Mouse (Mus musculus) hindbrain, embryonic 10.5 days (tissue): ENCODE data around the gene Flywch1. TPM values are rescaled to one million over a fixed set of nuclear protein-coding genes. Genes with fewer than 3 reads are reported as not detected.
"Not testable (repeated sequence)": the region's sequence is repeated elsewhere in the genome, so short reads cannot be mapped to it uniquely, and the experiment has no call there.

Experiments
- DNase-seq: peaks from one replicate; pipeline ENCODE4 v3.0.0-alpha.2; 2017; ENCODE audit warnings: low spot score
- H3K27ac ChIP-seq: fragments of 300-500 bp; sonication (generic); 2 replicates; pipeline ENCODE4 v1.5.1; 2016; ENCODE audit warnings: mild to moderate bottlenecking, moderate library complexity
- H3K27me3 ChIP-seq: fragments of 300-500 bp; sonication (generic); 2 replicates; pipeline ENCODE4 v1.6.1; 2016; ENCODE audit warnings: mild to moderate bottlenecking; ENCODE audit not compliant: poor library complexity, insufficient read depth, severe bottlenecking
- H3K36me3 ChIP-seq: fragments of 300-500 bp; sonication (generic); 2 replicates; pipeline ENCODE4 v1.6.1; 2016; ENCODE audit warnings: mild to moderate bottlenecking, moderate library complexity
- H3K4me1 ChIP-seq: fragments of 300-500 bp; sonication (generic); replicated peaks from 2 replicates; pipeline ENCODE4 v1.6.1; 2016; ENCODE audit warnings: mild to moderate bottlenecking
- H3K4me3 ChIP-seq: fragments of 300-500 bp; sonication (generic); 2 replicates; pipeline ENCODE4 v1.5.1; 2016; ENCODE audit warnings: mild to moderate bottlenecking, moderate library complexity
- H3K9me3 ChIP-seq: fragments of 300-500 bp; sonication (generic); 2 replicates; pipeline ENCODE4 v1.6.1; 2016; ENCODE audit warnings: mild to moderate bottlenecking, moderate library complexity
- WGBS: fragments of 180-500 bp; shearing (Covaris S2); methylation state at CpG from one replicate; pipeline ENCODE4 v1.1.7; 2016; 5-methylcytosine and 5-hydroxymethylcytosine counted together
- polyA plus RNA-seq: library from polyadenylated mRNA; unstranded; fragments of >200 nt; fragmentation: Nextera tagmentation; extraction: Ambion mirVana; gene quantifications from 2 replicates; pipeline ENCODE4 v1.2.1, GENCODE M21; 2016

The Flywch1 gene
- polyA plus RNA-seq, 1 experiment from 2014 or later = 211 TPM

- H3K4me1 ChIP-seq = peaks cover 22% of the 10 kb centered on the region
- H3K27ac ChIP-seq = no peak overlapping the region
- H3K9me3 ChIP-seq = no peaks in the 10 kb centered on the region
- H3K36me3 ChIP-seq = peaks cover 13% of the 10 kb centered on the region
- no peak for DNase-seq
- no peak overlapping the region for H3K4me3 ChIP-seq
- 75% methylated on average over 6 of the region's 6 CpGs for WGBS
- H3K27me3 ChIP-seq = no peaks in the 10 kb centered on the region
Observed at GRCm38 (mm10) chr17:23773676-23774075, 2.3 kb upstream of the Flywch1 start.

GRCm38 (mm10) chr17:23772219-23772556, 786 bp upstream of the Flywch1 start:
- 88% methylated on average over 2 of the region's 2 CpGs for WGBS
- not testable (repeated sequence) for H3K27me3 ChIP-seq

GRCm38 (mm10) chr17:23770896-23771283, 512 bp downstream of the Flywch1 start:
- WGBS = 1% methylated on average over 19 of the region's 19 CpGs
- Histone ChIP-seq H3K4me3 (peak overlapping the region; percentile 87), H3K27ac (peak overlapping the region; percentile 97), H3K27me3 (no peaks in the 10 kb centered on the region), H3K36me3 (peaks cover 35% of the 10 kb centered on the region), H3K9me3 (no peaks in the 10 kb centered on the region), H3K4me1 (peaks cover 22% of the 10 kb centered on the region)
- no peak for DNase-seq

More at GRCm38 (mm10) chr17:23772219-23772556, 786 bp upstream of the Flywch1 start:
- Histone ChIP-seq H3K4me3 (peak overlapping the region; percentile 87), H3K36me3 (peaks cover 27% of the 10 kb centered on the region), H3K4me1 (peaks cover 22% of the 10 kb centered on the region)
- DNase-seq, H3K27ac ChIP-seq, H3K9me3 ChIP-seq: not testable (repeated sequence)

DNA sequence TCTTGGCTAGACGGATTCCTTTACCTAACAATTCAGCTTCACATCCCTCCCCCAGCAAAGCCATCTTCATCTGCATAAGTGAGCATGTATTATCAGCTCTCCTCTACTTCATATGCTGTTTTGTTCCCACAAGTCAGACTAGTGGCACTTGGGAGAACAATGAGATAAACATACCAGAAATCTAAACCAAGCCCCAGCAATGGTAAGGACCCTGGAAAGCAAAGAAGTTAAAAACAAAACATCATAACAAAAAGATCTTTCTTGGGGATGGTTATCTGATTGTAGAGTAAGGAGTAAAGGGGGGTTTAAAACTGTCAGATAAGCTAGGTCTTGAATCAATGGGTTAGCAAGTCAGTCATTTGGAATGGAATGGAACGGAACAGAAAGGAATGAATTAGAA, 909 bp downstream of the Flywch1 start:
- 16% methylated on average over 2 of the region's 2 CpGs for WGBS
- Histone ChIP-seq H3K4me3 (peak overlapping the region; percentile 87), H3K27me3 (no peaks in the 10 kb centered on the region), H3K36me3 (peaks cover 39% of the 10 kb centered on the region), H3K4me1 (peaks cover 22% of the 10 kb centered on the region), H3K9me3 (no peaks in the 10 kb centered on the region), H3K27ac (peak overlapping the region; percentile 97)
- no peak for DNase-seq

- H3K4me1 ChIP-seq = 0 out of 2 replicates have a peak, but pooled peaks cover 4% of the 10 kb centered on the region
- WGBS = 90% methylated on average over 11 of the region's 11 CpGs
- no peak overlapping the region for H3K4me3 ChIP-seq
- peaks cover 87% of the 10 kb centered on the region for H3K36me3 ChIP-seq
- DNase-seq = no peak
- no peaks in the 10 kb centered on the region for H3K9me3 ChIP-seq
- H3K27me3 ChIP-seq = no peaks in the 10 kb centered on the region
- no peak overlapping the region for H3K27ac ChIP-seq
Observed at GRCm38 (mm10) chr17:23762976-23763375, 8.4 kb downstream of the Flywch1 start.

DNA sequence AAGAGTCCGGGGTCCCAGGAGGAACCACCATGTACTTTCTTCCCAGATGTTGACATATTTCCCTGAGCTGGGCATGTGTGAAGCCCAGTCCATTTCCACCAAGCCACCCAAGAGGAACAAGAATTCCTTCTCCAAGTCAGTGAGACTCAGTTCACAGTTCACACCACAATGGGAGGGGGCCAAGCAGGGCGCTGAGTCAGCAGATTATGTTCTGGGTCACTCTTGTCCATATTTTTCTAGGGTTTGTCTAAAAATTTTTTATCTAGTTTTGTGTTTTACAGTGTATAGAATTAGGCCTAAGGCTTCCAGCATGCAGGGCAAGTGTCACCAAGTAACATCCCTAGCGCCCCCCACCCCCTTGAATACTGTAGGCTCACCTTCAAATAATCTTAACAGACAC, 10.2 kb downstream of the Flywch1 start:
- no peak for DNase-seq
- WGBS = 90% methylated on average over 3 of the region's 3 CpGs
- peaks cover 92% of the 10 kb centered on the region for H3K36me3 ChIP-seq
- H3K4me1 ChIP-seq = 0 out of 2 replicates have a peak, but pooled peaks cover 4% of the 10 kb centered on the region
- H3K27me3 ChIP-seq = no peaks in the 10 kb centered on the region
- H3K4me3 ChIP-seq = no peak overlapping the region
- H3K27ac ChIP-seq = no peak overlapping the region
- H3K9me3 ChIP-seq = no peaks in the 10 kb centered on the region

- no peaks in the 10 kb centered on the region for H3K27me3 ChIP-seq
- 93% methylated on average over 9 of the region's 9 CpGs for WGBS
- no peak for DNase-seq
- H3K27ac ChIP-seq = no peak overlapping the region
- H3K4me1 ChIP-seq = 0 out of 2 replicates have a peak, but pooled peaks cover 4% of the 10 kb centered on the region
- H3K4me3 ChIP-seq = no peak overlapping the region
- H3K9me3 ChIP-seq = no peaks in the 10 kb centered on the region
- peaks cover 94% of the 10 kb centered on the region for H3K36me3 ChIP-seq
Observed at GRCm38 (mm10) chr17:23760231-23760630, 11.2 kb downstream of the Flywch1 start.

- H3K4me3 ChIP-seq = no peak overlapping the region
- DNase-seq = no peak
- no peaks in the 10 kb centered on the region for H3K9me3 ChIP-seq
- peaks cover 100% of the 10 kb centered on the region for H3K36me3 ChIP-seq
- 0 out of 2 replicates have a peak, but pooled peaks cover 4% of the 10 kb centered on the region for H3K4me1 ChIP-seq
- no peaks in the 10 kb centered on the region for H3K27me3 ChIP-seq
- no peak overlapping the region for H3K27ac ChIP-seq
- 81% methylated on average over 8 of the region's 8 CpGs for whole genome bisulfite sequencing
Observed at GRCm38 (mm10) chr17:23758801-23759200, 12.6 kb downstream of the Flywch1 start.

DNA sequence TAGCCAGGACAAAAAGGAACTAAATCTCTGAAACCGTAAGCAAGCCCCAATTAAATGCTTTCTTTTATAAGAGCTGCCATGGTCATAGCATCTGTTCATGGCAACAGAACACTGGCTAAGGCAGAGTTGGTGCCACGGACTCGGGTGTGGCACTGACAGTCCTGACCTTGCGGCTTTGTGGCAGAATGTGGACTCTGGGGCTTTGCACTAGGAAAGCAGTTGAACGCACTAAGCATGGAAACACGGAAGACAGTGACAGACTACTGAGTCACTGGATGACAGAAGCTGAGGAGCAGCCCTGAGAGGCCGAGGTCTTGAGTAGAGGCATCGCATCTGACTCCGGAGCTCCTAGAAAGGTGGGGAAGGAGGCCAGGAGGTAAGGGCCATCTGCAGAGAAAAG, 13.8 kb downstream of the Flywch1 start:
- Histone ChIP-seq H3K9me3 (no peaks in the 10 kb centered on the region), H3K27me3 (no peaks in the 10 kb centered on the region), H3K4me3 (no peak overlapping the region), H3K27ac (no peak overlapping the region), H3K36me3 (peaks cover 100% of the 10 kb centered on the region), H3K4me1 (no peaks in the 10 kb centered on the region)
- DNase-seq = no peak
- 96% methylated on average over 9 of the region's 9 CpGs for WGBS

GRCm38 (mm10) chr17:23755689-23756088, 15.7 kb downstream of the Flywch1 start:
- no peak for DNase-seq
- Histone ChIP-seq H3K4me1 (no peaks in the 10 kb centered on the region), H3K9me3 (no peaks in the 10 kb centered on the region), H3K4me3 (no peak overlapping the region), H3K36me3 (peaks cover 99% of the 10 kb centered on the region), H3K27ac (no peak overlapping the region), H3K27me3 (no peaks in the 10 kb centered on the region)
- WGBS = 94% methylated on average over 13 of the region's 13 CpGs

GRCm38 (mm10) chr17:23749400-23750191, 21.8 kb downstream of the Flywch1 start:
- Histone ChIP-seq H3K4me3 (peak overlapping the region; percentile 21; the same call in 1 of the 2 replicates), H3K27me3 (peaks cover 37% of the 10 kb centered on the region), H3K36me3 (peaks cover 42% of the 10 kb centered on the region), H3K27ac (0 out of 2 replicates have a peak overlapping the region, but pooled peaks have one; percentile 8), H3K9me3 (0 out of 2 replicates have a peak, but pooled peaks cover 3% of the 10 kb centered on the region), H3K4me1 (peaks cover 21% of the 10 kb centered on the region)
- 83% methylated on average over 11 of the region's 11 CpGs for WGBS
- no peak for DNase-seq

- Histone ChIP-seq H3K27me3 (peaks cover 45% of the 10 kb centered on the region), H3K27ac (0 out of 2 replicates have a peak overlapping the region, but pooled peaks have one; percentile 8), H3K4me3 (peak overlapping the region; percentile 21; the same call in 1 of the 2 replicates), H3K36me3 (peaks cover 34% of the 10 kb centered on the region), H3K4me1 (peaks cover 28% of the 10 kb centered on the region), H3K9me3 (0 out of 2 replicates have a peak, but pooled peaks cover 3% of the 10 kb centered on the region)
- peak; percentile 46 for DNase-seq
- 43% methylated on average over 10 of the region's 10 CpGs for WGBS
Observed at GRCm38 (mm10) chr17:23748631-23749391, 22.6 kb downstream of the Flywch1 start.

- Histone ChIP-seq H3K4me1 (peaks cover 28% of the 10 kb centered on the region), H3K27ac (no peak overlapping the region), H3K27me3 (peaks cover 53% of the 10 kb centered on the region), H3K4me3 (no peak overlapping the region), H3K9me3 (0 out of 2 replicates have a peak, but pooled peaks cover 3% of the 10 kb centered on the region), H3K36me3 (peaks cover 26% of the 10 kb centered on the region)
- DNase-seq = no peak
- WGBS = 50% methylated on average over 6 of the region's 6 CpGs
Observed at GRCm38 (mm10) chr17:23748026-23748425, 23.4 kb downstream of the Flywch1 start.
